Mouse (Mus musculus) hindbrain, embryonic 10.5 days (tissue): Measurements from ENCODE around the gene Sec24c. TPM values are rescaled to one million over a fixed set of nuclear protein-coding genes. Genes with fewer than 3 reads are reported as not detected.
"Not testable (repeated sequence)": the region's sequence is repeated elsewhere in the genome, so short reads cannot be mapped to it uniquely, and the experiment has no call there.

Experiments used
- DNase-seq: peaks from one replicate; pipeline ENCODE4 v3.0.0-alpha.2; 2017; ENCODE audit warnings: low spot score
- H3K27ac ChIP-seq: fragments of 300-500 bp; sonication (generic); 2 replicates; pipeline ENCODE4 v1.5.1; 2016; ENCODE audit warnings: mild to moderate bottlenecking, moderate library complexity
- H3K27me3 ChIP-seq: fragments of 300-500 bp; sonication (generic); 2 replicates; pipeline ENCODE4 v1.6.1; 2016; ENCODE audit warnings: mild to moderate bottlenecking; ENCODE audit not compliant: poor library complexity, insufficient read depth, severe bottlenecking
- H3K36me3 ChIP-seq: fragments of 300-500 bp; sonication (generic); 2 replicates; pipeline ENCODE4 v1.6.1; 2016; ENCODE audit warnings: mild to moderate bottlenecking, moderate library complexity
- H3K4me1 ChIP-seq: fragments of 300-500 bp; sonication (generic); replicated peaks from 2 replicates; pipeline ENCODE4 v1.6.1; 2016; ENCODE audit warnings: mild to moderate bottlenecking
- H3K4me3 ChIP-seq: fragments of 300-500 bp; sonication (generic); 2 replicates; pipeline ENCODE4 v1.5.1; 2016; ENCODE audit warnings: mild to moderate bottlenecking, moderate library complexity
- H3K9me3 ChIP-seq: fragments of 300-500 bp; sonication (generic); 2 replicates; pipeline ENCODE4 v1.6.1; 2016; ENCODE audit warnings: mild to moderate bottlenecking, moderate library complexity
- WGBS: fragments of 180-500 bp; shearing (Covaris S2); methylation state at CpG from one replicate; pipeline ENCODE4 v1.1.7; 2016; 5-methylcytosine and 5-hydroxymethylcytosine counted together
- polyA plus RNA-seq: library from polyadenylated mRNA; unstranded; fragments of >200 nt; fragmentation: Nextera tagmentation; extraction: Ambion mirVana; gene quantifications from 2 replicates; pipeline ENCODE4 v1.2.1, GENCODE M21; 2016

Sec24c gene
- polyA plus RNA-seq, 1 experiment from 2014 or later: 111 TPM

GRCm38 (mm10) chr14:20694884-20695760 lies 21.0 kb downstream of the Sec24c start, which contains the start of gene Fut11:
Gene Fut11, plus strand, starts transcription at chr14:20694968.
- Histone ChIP-seq H3K36me3 (peaks cover 71% of the 10 kb centered on the region), H3K4me1 (peaks cover 45% of the 10 kb centered on the region), H3K27ac (peak within 1 kb of the TSS; percentile 97), H3K4me3 (peak within 1 kb of the TSS; percentile 93), H3K9me3 (no peaks in the 10 kb centered on the region), H3K27me3 (no peaks in the 10 kb centered on the region)
- WGBS: under 1% methylated on average over 111 of the region's 111 CpGs
- DNase-seq: peak; percentile 88

- Histone ChIP-seq H3K27me3 (no peaks in the 10 kb centered on the region), H3K27ac (peak overlapping the region; percentile 97), H3K4me3 (peak overlapping the region; percentile 93), H3K36me3 (peaks cover 69% of the 10 kb centered on the region), H3K9me3 (no peaks in the 10 kb centered on the region), H3K4me1 (peaks cover 51% of the 10 kb centered on the region)
- 15% methylated on average over 27 of the region's 27 CpGs for WGBS
- DNase-seq: no peak
Measured at GRCm38 (mm10) chr14:20695761-20696520, 21.8 kb downstream of the Sec24c start.

GRCm38 (mm10) chr14:20696986-20697385 lies 22.9 kb downstream of the Sec24c start:
- Histone ChIP-seq H3K27ac (no peak overlapping the region), H3K4me3 (peak overlapping the region; percentile 93), H3K27me3 (no peaks in the 10 kb centered on the region), H3K4me1 (peaks cover 59% of the 10 kb centered on the region), H3K36me3 (peaks cover 59% of the 10 kb centered on the region), H3K9me3 (no peaks in the 10 kb centered on the region)
- 24% methylated on average over 1 of the region's 1 CpGs for WGBS
- peak; percentile 27 for DNase-seq

GRCm38 (mm10) chr14:20698515-20698914 lies 24.4 kb downstream of the Sec24c start:
- Histone ChIP-seq H3K4me1 (peaks cover 62% of the 10 kb centered on the region), H3K4me3 (no peak overlapping the region), H3K36me3 (peaks cover 43% of the 10 kb centered on the region), H3K27me3 (no peaks in the 10 kb centered on the region), H3K27ac (no peak overlapping the region), H3K9me3 (no peaks in the 10 kb centered on the region)
- WGBS: 88% methylated on average over 2 of the region's 2 CpGs
- no peak for DNase-seq

GRCm38 (mm10) chr14:20700362-20700761 lies 26.3 kb downstream of the Sec24c start:
- DNase-seq: no peak
- Histone ChIP-seq H3K4me1 (peaks cover 60% of the 10 kb centered on the region), H3K27ac (no peak overlapping the region), H3K4me3 (no peak overlapping the region), H3K36me3 (peaks cover 47% of the 10 kb centered on the region), H3K9me3 (no peaks in the 10 kb centered on the region), H3K27me3 (no peaks in the 10 kb centered on the region)
- WGBS: 90% methylated on average over 3 of the region's 3 CpGs

GRCm38 (mm10) chr14:20701554-20701953 lies 27.4 kb downstream of the Sec24c start:
- H3K36me3 ChIP-seq: peaks cover 53% of the 10 kb centered on the region
- peaks cover 48% of the 10 kb centered on the region for H3K4me1 ChIP-seq
- no peaks in the 10 kb centered on the region for H3K27me3 ChIP-seq
- peak overlapping the region; percentile 67; the same call in 1 of the 2 replicates for H3K4me3 ChIP-seq
- DNase-seq: no peak
- no peaks in the 10 kb centered on the region for H3K9me3 ChIP-seq
- H3K27ac ChIP-seq: no peak overlapping the region
- WGBS: 86% methylated on average over 8 of the region's 8 CpGs

- H3K9me3 ChIP-seq: no peaks in the 10 kb centered on the region
- peak overlapping the region; percentile 67 for H3K4me3 ChIP-seq
- WGBS: 17% methylated on average over 15 of the region's 15 CpGs
- peaks cover 41% of the 10 kb centered on the region for H3K4me1 ChIP-seq
- peaks cover 53% of the 10 kb centered on the region for H3K36me3 ChIP-seq
- no peak for DNase-seq
- H3K27ac ChIP-seq: peak overlapping the region; percentile 95
- no peaks in the 10 kb centered on the region for H3K27me3 ChIP-seq
Measured at GRCm38 (mm10) chr14:20702096-20702740, 28.1 kb downstream of the Sec24c start.

- Histone ChIP-seq H3K4me3 (peak within 1 kb of the TSS; percentile 67), H3K4me1 (peaks cover 35% of the 10 kb centered on the region)
- under 1% methylated on average over 61 of the region's 61 CpGs for WGBS
Measured at GRCm38 (mm10) chr14:20702741-20703381, 28.8 kb downstream of the Sec24c start, which contains the start of gene Chchd1. Gene Chchd1, plus strand, starts transcription at chr14:20703006.

GRCm38 (mm10) chr14:20703461-20703860 lies 29.4 kb downstream of the Sec24c start:
- peak overlapping the region; percentile 67 for H3K4me3 ChIP-seq
- peaks cover 35% of the 10 kb centered on the region for H3K4me1 ChIP-seq
- peak overlapping the region; percentile 95 for H3K27ac ChIP-seq
- H3K36me3 ChIP-seq: peaks cover 44% of the 10 kb centered on the region
- 11% methylated on average over 8 of the region's 8 CpGs for WGBS
- not testable (repeated sequence) for H3K9me3 ChIP-seq, H3K27me3 ChIP-seq, DNase-seq

More at GRCm38 (mm10) chr14:20702741-20703381, 28.8 kb downstream of the Sec24c start, which contains the start of gene Chchd1:
- Histone ChIP-seq H3K9me3 (no peaks in the 10 kb centered on the region), H3K36me3 (peaks cover 50% of the 10 kb centered on the region), H3K27ac (peak within 1 kb of the TSS; percentile 95), H3K27me3 (no peaks in the 10 kb centered on the region)
- DNase-seq: peak; percentile 92

GRCm38 (mm10) chr14:20707201-20708190 lies 33.4 kb downstream of the Sec24c start, which contains the start of gene Zswim8:
Gene Zswim8, plus strand, starts transcription at chr14:20707552.
- peak; percentile 92 for DNase-seq
- WGBS: under 1% methylated on average over 80 of the region's 80 CpGs

GRCm38 (mm10) chr14:20708239-20708638 lies 34.1 kb downstream of the Sec24c start:
- Histone ChIP-seq H3K27me3 (no peaks in the 10 kb centered on the region), H3K27ac (peak overlapping the region; percentile 94), H3K4me3 (peak overlapping the region; percentile 83), H3K36me3 (peaks cover 55% of the 10 kb centered on the region), H3K4me1 (peaks cover 25% of the 10 kb centered on the region), H3K9me3 (no peaks in the 10 kb centered on the region)
- 11% methylated on average over 10 of the region's 10 CpGs for WGBS
- DNase-seq: no peak

More at GRCm38 (mm10) chr14:20707201-20708190, 33.4 kb downstream of the Sec24c start, which contains the start of gene Zswim8:
- no peaks in the 10 kb centered on the region for H3K27me3 ChIP-seq
- no peaks in the 10 kb centered on the region for H3K9me3 ChIP-seq
- peaks cover 25% of the 10 kb centered on the region for H3K4me1 ChIP-seq
- H3K27ac ChIP-seq: peak within 1 kb of the TSS; percentile 94
- H3K36me3 ChIP-seq: peaks cover 48% of the 10 kb centered on the region
- peak within 1 kb of the TSS; percentile 83 for H3K4me3 ChIP-seq
